Mouse (Mus musculus): Measurements from ENCODE around the gene Pla1a. TPM values are rescaled to one million over a fixed set of nuclear protein-coding genes. Genes with fewer than 3 reads are reported as not detected.

Gene Pla1a
- polyA plus RNA-seq, 1 experiment = 13.9 TPM

GRCm38 (mm10) chr16:38396155-38396554 lies 36.8 kb downstream of the Pla1a start:
- Histone ChIP-seq H3K79me2 (ENCODE audit: control insufficient read depth, insufficient read depth) (no peaks in the 10 kb centered on the region), H3K4me3 (no peak overlapping the region), H3ac (ENCODE audit: control insufficient read depth, insufficient read length) (no peak overlapping the region), H3K36me3 (ENCODE audit: control insufficient read depth, insufficient read depth) (no peaks in the 10 kb centered on the region), H3K27me3 (ENCODE audit: control insufficient read depth, insufficient read depth, insufficient read length) (no peaks in the 10 kb centered on the region), H3K4me2 (ENCODE audit: low read depth) (peak overlapping the region; percentile 69)
- TF ChIP-seq USF1 (IDR thresholded peaks at IDR 0.05; ENCODE audit: low read depth) = no peak
- TF ChIP-seq POLR2A (IDR thresholded peaks at IDR 0.05; ENCODE audit: insufficient read length, low read depth) = no peak
- peak; percentile 83 for TF ChIP-seq CEBPB (IDR thresholded peaks at IDR 0.05; ENCODE audit: insufficient read depth, poor library complexity, severe bottlenecking)
- no peak for TF ChIP-seq POLR2AphosphoS2 (IDR thresholded peaks at IDR 0.05; ENCODE audit: insufficient read length, low read depth)
- TF ChIP-seq MYOD1 (IDR thresholded peaks at IDR 0.05; ENCODE audit: control insufficient read depth in 1 of 3, insufficient read length in 2 of 3, low read depth in 2 of 3) = peak in 1 of 3 experiments; percentile 47
- TF ChIP-seq TCF12 (IDR thresholded peaks at IDR 0.05; ENCODE audit: insufficient read depth, poor library complexity, severe bottlenecking) = no peak
- TF ChIP-seq TCF3 (IDR thresholded peaks at IDR 0.05; ENCODE audit: insufficient read length, low read depth) = no peak
- TF ChIP-seq SRF (IDR thresholded peaks at IDR 0.05; ENCODE audit: control insufficient read depth, insufficient read length, low read depth) = no peak
- no peak for TF ChIP-seq MAX (IDR thresholded peaks at IDR 0.05; ENCODE audit: low read depth)
- no peak for TF ChIP-seq E2F4 (IDR thresholded peaks at IDR 0.05; ENCODE audit: insufficient read depth)
- no peak for TF ChIP-seq REST (IDR thresholded peaks at IDR 0.05; ENCODE audit: insufficient read depth, insufficient read length)
- peak in 1 of 3 experiments; percentile 53 for TF ChIP-seq MYOG (IDR thresholded peaks at IDR 0.05; ENCODE audit: control insufficient read depth in 1 of 3, insufficient read depth in 1 of 3, insufficient read length in 2 of 3, low read depth in 2 of 3)

- H3K27me3 ChIP-seq (ENCODE audit: control insufficient read depth, insufficient read depth, insufficient read length) = no peaks in the 10 kb centered on the region
- TF ChIP-seq E2F4 (IDR thresholded peaks at IDR 0.05; ENCODE audit: insufficient read depth) (no peak), SRF (IDR thresholded peaks at IDR 0.05; ENCODE audit: control insufficient read depth, insufficient read length, low read depth) (no peak), MYOD1 (IDR thresholded peaks at IDR 0.05; ENCODE audit: control insufficient read depth in 1 of 3, insufficient read length in 2 of 3, low read depth in 2 of 3) (no peak), CEBPB (IDR thresholded peaks at IDR 0.05; ENCODE audit: insufficient read depth, poor library complexity, severe bottlenecking) (no peak), MAX (IDR thresholded peaks at IDR 0.05; ENCODE audit: low read depth) (no peak), TCF12 (IDR thresholded peaks at IDR 0.05; ENCODE audit: insufficient read depth, poor library complexity, severe bottlenecking) (no peak), REST (IDR thresholded peaks at IDR 0.05; ENCODE audit: insufficient read depth, insufficient read length) (no peak)
- H3K36me3 ChIP-seq (ENCODE audit: control insufficient read depth, insufficient read depth) = no peaks in the 10 kb centered on the region
- H3K79me2 ChIP-seq (ENCODE audit: control insufficient read depth, insufficient read depth) = no peaks in the 10 kb centered on the region
- peak overlapping the region; percentile 71 for H3K4me2 ChIP-seq (ENCODE audit: low read depth)
- no peak overlapping the region for H3ac ChIP-seq (ENCODE audit: control insufficient read depth, insufficient read length)
- no peak overlapping the region for H3K4me3 ChIP-seq
These were observed 37.8 kb downstream of the Pla1a start for GRCm38 (mm10) chr16:38395060-38395730.

GRCm38 (mm10) chr16:38394191-38394618 lies 38.7 kb downstream of the Pla1a start:
- Histone ChIP-seq H3K79me2 (ENCODE audit: control insufficient read depth, insufficient read depth) (no peaks in the 10 kb centered on the region), H3K4me3 (no peak overlapping the region), H3K4me2 (ENCODE audit: low read depth) (peak overlapping the region; percentile 71), H3ac (ENCODE audit: control insufficient read depth, insufficient read length) (no peak overlapping the region), H3K27me3 (ENCODE audit: control insufficient read depth, insufficient read depth, insufficient read length) (no peaks in the 10 kb centered on the region), H3K36me3 (ENCODE audit: control insufficient read depth, insufficient read depth) (no peaks in the 10 kb centered on the region)
- TF ChIP-seq TCF3 (IDR thresholded peaks at IDR 0.05; ENCODE audit: insufficient read length, low read depth) = no peak
- no peak for TF ChIP-seq REST (IDR thresholded peaks at IDR 0.05; ENCODE audit: insufficient read depth, insufficient read length)
- TF ChIP-seq POLR2A (IDR thresholded peaks at IDR 0.05; ENCODE audit: insufficient read length, low read depth) = peak; percentile 53
- peak in 1 of 3 experiments; percentile 14 for TF ChIP-seq MYOD1 (IDR thresholded peaks at IDR 0.05; ENCODE audit: control insufficient read depth in 1 of 3, insufficient read length in 2 of 3, low read depth in 2 of 3)
- TF ChIP-seq USF1 (IDR thresholded peaks at IDR 0.05; ENCODE audit: low read depth) = no peak
- peak; percentile 80 for TF ChIP-seq CEBPB (IDR thresholded peaks at IDR 0.05; ENCODE audit: insufficient read depth, poor library complexity, severe bottlenecking)
- peak; percentile 43 for TF ChIP-seq POLR2AphosphoS2 (IDR thresholded peaks at IDR 0.05; ENCODE audit: insufficient read length, low read depth)

- Histone ChIP-seq H3K4me3 (no peak overlapping the region), H3K27me3 (ENCODE audit: control insufficient read depth, insufficient read depth, insufficient read length) (no peaks in the 10 kb centered on the region), H3K36me3 (ENCODE audit: control insufficient read depth, insufficient read depth) (no peaks in the 10 kb centered on the region), H3K4me2 (ENCODE audit: low read depth) (no peak overlapping the region), H3K79me2 (ENCODE audit: control insufficient read depth, insufficient read depth) (no peaks in the 10 kb centered on the region), H3ac (ENCODE audit: control insufficient read depth, insufficient read length) (no peak overlapping the region)
- TF ChIP-seq MYOG (IDR thresholded peaks at IDR 0.05; ENCODE audit: control insufficient read depth in 1 of 3, insufficient read depth in 1 of 3, insufficient read length in 2 of 3, low read depth in 2 of 3) = peak in 1 of 3 experiments; percentile 4
- TF ChIP-seq SRF (IDR thresholded peaks at IDR 0.05; ENCODE audit: control insufficient read depth, insufficient read length, low read depth) = no peak
These were observed 40.6 kb downstream of the Pla1a start for GRCm38 (mm10) chr16:38392126-38392894.

GRCm38 (mm10) chr16:38390322-38390721 lies 42.6 kb downstream of the Pla1a start:
- TF ChIP-seq MAX (IDR thresholded peaks at IDR 0.05; ENCODE audit: low read depth) (no peak), MYOD1 (IDR thresholded peaks at IDR 0.05; ENCODE audit: control insufficient read depth in 1 of 3, insufficient read length in 2 of 3, low read depth in 2 of 3) (no peak), MYOG (IDR thresholded peaks at IDR 0.05; ENCODE audit: control insufficient read depth in 1 of 3, insufficient read depth in 1 of 3, insufficient read length in 2 of 3, low read depth in 2 of 3) (no peak), TCF3 (IDR thresholded peaks at IDR 0.05; ENCODE audit: insufficient read length, low read depth) (no peak), POLR2A (IDR thresholded peaks at IDR 0.05; ENCODE audit: insufficient read length, low read depth) (no peak), USF1 (IDR thresholded peaks at IDR 0.05; ENCODE audit: low read depth) (no peak), SRF (IDR thresholded peaks at IDR 0.05; ENCODE audit: control insufficient read depth, insufficient read length, low read depth) (no peak), REST (IDR thresholded peaks at IDR 0.05; ENCODE audit: insufficient read depth, insufficient read length) (no peak), POLR2AphosphoS2 (IDR thresholded peaks at IDR 0.05; ENCODE audit: insufficient read length, low read depth) (no peak), E2F4 (IDR thresholded peaks at IDR 0.05; ENCODE audit: insufficient read depth) (no peak), TCF12 (IDR thresholded peaks at IDR 0.05; ENCODE audit: insufficient read depth, poor library complexity, severe bottlenecking) (no peak), CEBPB (IDR thresholded peaks at IDR 0.05; ENCODE audit: insufficient read depth, poor library complexity, severe bottlenecking) (no peak)
- Histone ChIP-seq H3ac (ENCODE audit: control insufficient read depth, insufficient read length) (no peak overlapping the region), H3K79me2 (ENCODE audit: control insufficient read depth, insufficient read depth) (no peaks in the 10 kb centered on the region), H3K4me2 (ENCODE audit: low read depth) (no peak overlapping the region), H3K27me3 (ENCODE audit: control insufficient read depth, insufficient read depth, insufficient read length) (no peaks in the 10 kb centered on the region), H3K36me3 (ENCODE audit: control insufficient read depth, insufficient read depth) (no peaks in the 10 kb centered on the region), H3K4me3 (no peak overlapping the region)

All from myocyte (in vitro differentiated cells).